Mouse (Mus musculus) intestine, postnatal 0 days (tissue): Measurements from ENCODE around the gene Herc3. TPM values are rescaled to one million over a fixed set of nuclear protein-coding genes. Genes with fewer than 3 reads are reported as not detected.
"Not testable (repeated sequence)": the region's sequence is repeated elsewhere in the genome, so short reads cannot be mapped to it uniquely, and the experiment has no call there.

ENCODE experiments used
- ATAC-seq: fragments of 200-750 bp; cut with Nextera tagmentation; 2 replicates; pipeline ENCODE4 v1.8.0; 2017; ENCODE audit warnings: mild to moderate bottlenecking, moderate TSS enrichment, moderate library complexity
- H3K27ac ChIP-seq: fragments of 300-500 bp; sonication (generic); 2 replicates; pipeline ENCODE4 v1.5.1; 2014; ENCODE audit warnings: mild to moderate bottlenecking, low read depth, low read length, moderate library complexity
- H3K27me3 ChIP-seq: fragments of 300-500 bp; sonication (generic); replicated peaks from 2 replicates; pipeline ENCODE4 v1.6.1; 2014; ENCODE audit warnings: low read length, mixed read lengths; ENCODE audit not compliant: control insufficient read depth, insufficient read depth
- H3K36me3 ChIP-seq: fragments of 300-500 bp; sonication (generic); 2 replicates; pipeline ENCODE4 v1.6.1; 2014; ENCODE audit warnings: mild to moderate bottlenecking, moderate library complexity; ENCODE audit not compliant: control insufficient read depth, insufficient read depth
- H3K4me1 ChIP-seq: fragments of 300-500 bp; sonication (generic); replicated peaks from 2 replicates; pipeline ENCODE4 v1.6.1; 2014; ENCODE audit warnings: antibody characterized with exemption, low read length, mixed read lengths; ENCODE audit not compliant: control insufficient read depth, insufficient read depth
- H3K4me2 ChIP-seq: fragments of 300-500 bp; sonication (generic); replicated peaks from 2 replicates; pipeline ENCODE4 v1.6.1; 2014; ENCODE audit warnings: low read depth, mild to moderate bottlenecking, moderate library complexity
- H3K4me3 ChIP-seq: fragments of 300-500 bp; sonication (generic); 2 replicates; pipeline ENCODE4 v1.5.1; 2014; ENCODE audit warnings: low read depth, low read length
- H3K9ac ChIP-seq: fragments of 300-500 bp; sonication (generic); 2 replicates; pipeline ENCODE4 v1.6.1; 2014; ENCODE audit warnings: mild to moderate bottlenecking, low read depth, low read length
- H3K9me3 ChIP-seq: fragments of 300-500 bp; sonication (generic); 2 replicates; pipeline ENCODE4 v1.6.1; 2016; ENCODE audit warnings: mixed run types; ENCODE audit not compliant: control insufficient read depth
- CTCF ChIP-seq: sonication (generic); IDR thresholded peaks from 2 replicates; pipeline ENCODE4 v1.5.1; 2016; ENCODE audit warnings: low read depth, mild to moderate bottlenecking, control low read depth, antibody characterized with exemption, moderate library complexity
- WGBS: fragments of 180-500 bp; shearing (Covaris S2); extraction: QIAGEN DNeasy Blood & Tissue Kit; methylation state at CpG from one replicate; pipeline ENCODE4 v1.1.7; 2014; 5-methylcytosine and 5-hydroxymethylcytosine counted together
- polyA plus RNA-seq: library from polyadenylated mRNA; unstranded; fragments of >200 nt; fragmentation: Nextera tagmentation; extraction: Ambion mirVana; gene quantifications from 2 replicates; pipeline ENCODE4 v1.2.1, GENCODE M21; 2015

The Herc3 gene
- polyA plus RNA-seq, 1 experiment from 2014 or later: 14.3 TPM

DNA sequence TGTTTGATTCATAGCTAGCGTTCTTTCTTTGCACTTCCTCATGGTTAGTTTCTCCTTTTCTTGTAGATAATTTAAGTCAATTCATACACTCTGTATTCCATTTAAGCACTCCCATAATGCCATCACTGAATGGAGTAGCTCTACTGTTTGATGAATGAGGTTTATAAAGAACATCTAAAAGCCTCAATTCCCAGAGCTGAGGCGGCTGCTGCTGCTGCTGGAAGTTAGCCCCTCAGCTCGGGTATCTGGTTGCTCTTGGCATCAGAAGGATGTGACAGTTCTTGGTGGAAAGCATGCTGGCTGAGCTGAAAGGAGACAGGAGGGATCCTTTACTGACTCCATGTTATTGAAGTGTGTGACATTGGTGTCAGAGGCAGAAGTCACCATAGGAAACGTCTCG lies 18.1 kb downstream of the Herc3 start:
- H3K4me2 ChIP-seq: no peak overlapping the region
- no peaks in the 10 kb centered on the region for H3K9me3 ChIP-seq
- no peaks in the 10 kb centered on the region; the same call in 1 of the 2 replicates for H3K4me1 ChIP-seq
- WGBS: 66% methylated on average over 5 of the region's 5 CpGs
- no peak for TF ChIP-seq CTCF
- no peaks in the 10 kb centered on the region for H3K27me3 ChIP-seq
- peaks cover 4% of the 10 kb centered on the region; the same call in 1 of the 2 replicates for H3K36me3 ChIP-seq
- H3K4me3 ChIP-seq: no peak overlapping the region
- no peak overlapping the region for H3K27ac ChIP-seq
- ATAC-seq: no peak
- no peak overlapping the region for H3K9ac ChIP-seq

DNA sequence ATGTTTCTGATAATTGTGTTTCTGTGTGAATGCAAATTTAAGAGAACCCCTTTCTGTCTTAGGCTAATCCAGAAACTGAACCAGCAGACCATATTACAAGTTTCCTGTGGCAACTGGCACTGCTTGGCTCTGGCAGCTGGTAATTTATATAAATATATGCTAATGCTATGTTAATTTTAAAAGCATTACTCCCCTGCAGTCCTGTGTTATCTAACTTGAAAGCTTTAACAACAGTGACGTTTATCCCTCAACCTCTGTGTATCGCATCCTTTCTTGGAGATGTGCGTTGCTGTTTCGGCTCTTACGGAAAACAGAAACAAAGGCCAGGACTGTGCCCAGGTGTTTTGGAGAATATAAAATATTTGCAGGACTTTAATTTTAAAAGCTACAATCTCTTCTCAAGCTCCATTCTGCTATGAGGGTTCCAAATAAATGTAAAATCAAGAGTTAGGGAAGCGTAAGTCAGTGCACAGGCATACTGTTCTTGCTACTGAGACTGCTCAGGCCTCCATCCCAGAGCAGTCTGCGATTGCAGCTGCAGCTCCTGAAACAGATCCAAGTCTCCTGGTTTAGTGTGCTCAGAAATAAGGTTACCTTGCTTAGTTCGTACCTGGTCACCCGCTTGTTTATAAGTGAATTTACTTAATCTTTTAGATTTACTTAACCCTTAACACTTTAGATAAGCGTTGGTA lies 24.6 kb downstream of the Herc3 start:
- H3K36me3 ChIP-seq: peaks cover 26% of the 10 kb centered on the region
- ATAC-seq: no peak
- H3K27ac ChIP-seq: no peak overlapping the region
- no peak for TF ChIP-seq CTCF
- no peak overlapping the region for H3K9ac ChIP-seq
- H3K9me3 ChIP-seq: no peaks in the 10 kb centered on the region
- 81% methylated on average over 10 of the region's 10 CpGs for WGBS
- no peaks in the 10 kb centered on the region for H3K27me3 ChIP-seq
- no peaks in the 10 kb centered on the region for H3K4me1 ChIP-seq
- H3K4me2 ChIP-seq: no peak overlapping the region
- no peak overlapping the region for H3K4me3 ChIP-seq

DNA sequence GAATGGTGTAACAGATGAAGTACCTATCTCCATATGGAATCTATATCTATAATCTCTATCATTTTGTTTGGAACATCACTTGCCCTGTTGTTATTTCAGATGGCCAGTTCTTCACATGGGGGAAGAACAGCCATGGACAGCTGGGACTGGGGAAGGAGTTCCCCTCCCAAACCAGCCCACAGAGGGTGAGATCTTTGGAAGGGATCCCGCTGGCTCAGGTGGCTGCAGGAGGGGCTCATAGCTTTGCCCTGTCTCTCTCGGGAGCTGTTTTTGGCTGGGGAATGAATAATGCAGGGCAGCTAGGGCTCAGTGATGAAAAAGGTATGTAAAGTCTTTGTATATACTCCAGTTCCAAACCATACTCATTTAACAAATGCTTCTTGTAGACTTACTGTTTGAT lies 25.2 kb downstream of the Herc3 start:
- no peak for TF ChIP-seq CTCF
- no peaks in the 10 kb centered on the region for H3K27me3 ChIP-seq
- H3K9ac ChIP-seq: no peak overlapping the region
- no peak overlapping the region for H3K27ac ChIP-seq
- peaks cover 26% of the 10 kb centered on the region for H3K36me3 ChIP-seq
- ATAC-seq: no peak
- no peaks in the 10 kb centered on the region for H3K4me1 ChIP-seq
- H3K9me3 ChIP-seq: no peaks in the 10 kb centered on the region
- WGBS: 80% methylated on average over 2 of the region's 2 CpGs
- H3K4me2 ChIP-seq: no peak overlapping the region
- no peak overlapping the region for H3K4me3 ChIP-seq

DNA sequence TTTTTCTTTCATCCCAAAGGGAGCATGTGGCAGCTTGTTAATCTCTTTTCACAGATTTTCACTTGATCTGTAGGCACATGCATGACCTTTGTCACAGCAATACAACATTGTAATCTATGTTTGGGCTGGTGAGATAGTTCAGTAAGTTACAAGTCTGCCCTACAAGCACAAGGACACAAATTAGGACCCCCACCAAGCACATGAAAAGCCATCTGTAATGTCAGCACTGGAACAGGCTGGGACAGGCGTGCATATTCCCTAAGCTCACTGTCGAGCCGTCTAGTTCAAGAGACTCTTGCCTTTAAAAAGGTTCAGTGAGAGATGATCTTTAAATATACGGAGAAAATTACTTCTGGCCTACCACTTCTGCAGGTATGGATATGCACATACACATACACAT lies 28.3 kb downstream of the Herc3 start:
- no peaks in the 10 kb centered on the region for H3K9me3 ChIP-seq
- H3K4me2 ChIP-seq: no peak overlapping the region

DNA sequence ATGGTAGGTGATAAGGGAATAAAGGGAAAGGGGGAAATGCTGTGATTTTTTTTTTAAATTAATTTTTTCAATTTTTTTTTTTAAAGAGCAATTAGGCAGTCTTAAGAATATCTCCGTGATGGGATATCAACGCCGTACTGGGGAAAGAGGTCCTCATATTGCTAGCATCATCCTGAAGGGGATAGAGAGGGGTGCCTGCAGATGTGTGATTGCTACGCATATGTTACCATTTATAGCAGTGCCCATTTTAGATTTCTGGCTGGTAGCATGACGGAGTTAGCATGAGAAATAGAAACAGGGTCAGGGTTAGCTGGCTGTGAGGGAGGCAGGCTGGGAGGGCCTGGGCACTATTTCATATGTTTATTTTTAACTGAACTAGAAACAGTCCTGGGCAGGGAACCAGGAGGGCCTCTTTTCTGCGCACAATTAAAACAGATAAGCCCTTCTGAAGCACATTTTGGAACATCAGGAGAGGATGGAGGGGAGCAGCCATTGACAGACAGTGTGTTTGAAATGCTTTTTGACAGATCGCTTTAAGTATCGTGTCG lies 31.3 kb downstream of the Herc3 start:
- no peak for TF ChIP-seq CTCF
- H3K27me3 ChIP-seq: no peaks in the 10 kb centered on the region
- H3K4me3 ChIP-seq: no peak overlapping the region
- H3K9ac ChIP-seq: no peak overlapping the region
- peaks cover 17% of the 10 kb centered on the region for H3K36me3 ChIP-seq
- no peak for ATAC-seq
- no peaks in the 10 kb centered on the region for H3K9me3 ChIP-seq
- no peak overlapping the region for H3K4me2 ChIP-seq
- WGBS: 76% methylated on average over 9 of the region's 9 CpGs
- no peak overlapping the region for H3K27ac ChIP-seq
- no peaks in the 10 kb centered on the region for H3K4me1 ChIP-seq

More for the DNA sequence above, 28.3 kb downstream of the Herc3 start:
- no peak overlapping the region for H3K9ac ChIP-seq
- 93% methylated on average over 4 of the region's 4 CpGs for WGBS
- H3K36me3 ChIP-seq: peaks cover 25% of the 10 kb centered on the region
- no peak for ATAC-seq
- H3K4me3 ChIP-seq: no peak overlapping the region
- no peaks in the 10 kb centered on the region for H3K27me3 ChIP-seq
- no peak overlapping the region for H3K27ac ChIP-seq
- TF ChIP-seq CTCF: no peak
- H3K4me1 ChIP-seq: no peaks in the 10 kb centered on the region

DNA sequence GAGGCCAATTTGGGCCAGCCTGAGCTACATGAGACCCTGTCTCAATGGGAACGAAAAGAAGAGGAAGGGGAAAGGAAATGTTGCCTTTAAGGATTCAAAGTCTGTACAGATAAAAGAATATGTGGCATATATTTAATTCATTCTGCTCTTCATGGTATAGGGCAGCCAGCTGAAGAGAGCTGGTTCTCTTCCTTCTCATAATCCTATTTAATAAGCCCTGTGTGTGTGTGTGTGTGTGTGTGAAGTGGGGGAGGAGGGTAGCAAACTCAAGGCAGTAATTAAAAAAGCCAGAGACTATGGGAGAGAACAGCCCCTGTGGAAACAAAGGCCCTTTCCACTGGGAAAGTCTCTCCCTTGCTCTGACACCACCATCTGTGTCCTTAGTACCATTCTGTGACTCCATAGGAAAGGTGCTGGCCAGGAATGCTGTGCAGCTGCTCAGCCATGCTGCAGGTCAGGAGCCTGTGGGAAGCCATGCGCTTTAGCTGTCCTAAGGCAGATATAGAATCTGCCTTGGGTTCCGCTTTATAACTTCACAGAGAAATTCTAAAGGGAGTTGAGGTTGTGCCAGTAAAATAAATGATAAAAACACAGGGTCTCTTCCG lies 32.5 kb downstream of the Herc3 start:
- WGBS: 93% methylated on average over 4 of the region's 4 CpGs
- Histone ChIP-seq H3K27me3 (no peaks in the 10 kb centered on the region), H3K36me3 (peaks cover 13% of the 10 kb centered on the region), H3K4me3 (no peak overlapping the region), H3K9me3 (no peaks in the 10 kb centered on the region), H3K4me1 (no peaks in the 10 kb centered on the region), H3K27ac (no peak overlapping the region), H3K9ac (no peak overlapping the region), H3K4me2 (no peak overlapping the region)
- ATAC-seq: no peak
- TF ChIP-seq CTCF: no peak

DNA sequence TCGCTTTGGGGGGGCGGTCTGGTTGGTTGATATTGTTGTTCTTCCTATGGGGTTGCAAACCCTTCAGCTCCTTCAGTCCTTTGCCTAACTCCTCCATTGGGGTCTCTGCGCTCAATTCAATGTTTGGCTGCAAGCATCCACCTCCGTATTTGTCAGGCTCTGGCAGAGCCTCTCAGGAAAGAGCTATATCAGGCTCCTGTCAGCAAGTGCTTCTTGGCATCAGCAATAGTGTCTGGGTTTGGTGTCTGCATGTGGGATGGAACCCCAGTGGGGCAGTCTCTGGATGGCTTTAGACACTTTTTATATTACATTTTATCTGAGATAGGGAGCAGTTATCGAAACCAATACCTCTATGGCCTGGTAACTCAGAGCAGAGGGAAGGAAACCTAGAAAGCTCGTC lies 36.6 kb downstream of the Herc3 start:
- H3K4me3 ChIP-seq, H3K27me3 ChIP-seq, H3K9me3 ChIP-seq, ATAC-seq, H3K4me2 ChIP-seq, H3K27ac ChIP-seq, H3K4me1 ChIP-seq, H3K9ac ChIP-seq: not testable (repeated sequence)
- 98% methylated on average over 6 of the region's 6 CpGs for WGBS
- peaks cover 20% of the 10 kb centered on the region; the same call in 1 of the 2 replicates for H3K36me3 ChIP-seq
